Mouse (Mus musculus): ENCODE measurements around the gene F2r. TPM values are rescaled to one million over a fixed set of nuclear protein-coding genes. Genes with fewer than 3 reads are reported as not detected.

F2r gene
- polyA plus RNA-seq (2012; rRNA removed), result 25.6 and 30.7 TPM in 2 replicates

- Histone ChIP-seq H3K27ac (ENCODE audit: insufficient read depth, low read length) (peak within 1 kb of the TSS; percentile 64), H3K27me3 (ENCODE audit: control insufficient read depth, insufficient read depth, low read length) (0 out of 2 replicates have a peak, but pooled peaks cover 4% of the 10 kb centered on the region), H3K4me3 (ENCODE audit: extremely low read depth, insufficient read depth, insufficient read length) (peak within 1 kb of the TSS; percentile 63), H3K36me3 (ENCODE audit: control insufficient read depth, insufficient read depth, low read length) (no peaks in the 10 kb centered on the region), H3K4me1 (ENCODE audit: control insufficient read depth, insufficient read depth, insufficient read length) (no peaks in the 10 kb centered on the region; the same call in 1 of the 2 replicates)
- WGBS, result under 1% methylated on average over 39 of the region's 42 CpGs
- TF ChIP-seq CTCF (IDR thresholded peaks at IDR 0.05; ENCODE audit: extremely low read depth, insufficient read depth, insufficient read length, insufficient replicate concordance), result no peak
- peak; percentile 11; the same call in 1 of the 2 replicates for TF ChIP-seq POLR2A (IDR thresholded peaks at IDR 0.05; ENCODE audit: low read depth, low read length)
- DNase-seq (ENCODE audit: low read depth in 1 of 2, low spot score in 2 of 2), result peak; percentile 18 to 61
Measured at GRCm38 (mm10) chr13:95618309-95618712, at the start of gene F2r. TSS of gene F2r (minus strand) at chr13:95618487.

GRCm38 (mm10) chr13:95667260-95667659 lies 49.0 kb upstream of the F2r start:
- Histone ChIP-seq H3K4me3 (ENCODE audit: extremely low read depth, insufficient read depth, insufficient read length) (no peak overlapping the region), H3K27me3 (ENCODE audit: control insufficient read depth, insufficient read depth, low read length) (no peaks in the 10 kb centered on the region), H3K36me3 (ENCODE audit: control insufficient read depth, insufficient read depth, low read length) (0 out of 2 replicates have a peak, but pooled peaks cover 2% of the 10 kb centered on the region), H3K27ac (ENCODE audit: insufficient read depth, low read length) (no peak overlapping the region), H3K4me1 (ENCODE audit: control insufficient read depth, insufficient read depth, insufficient read length) (no peaks in the 10 kb centered on the region)
- DNase-seq (ENCODE audit: low read depth in 1 of 2, low spot score in 2 of 2), result no peak
- WGBS, result 81% methylated on average over 7 of the region's 7 CpGs
- no peak for TF ChIP-seq CTCF (IDR thresholded peaks at IDR 0.05; ENCODE audit: extremely low read depth, insufficient read depth, insufficient read length, insufficient replicate concordance)
- TF ChIP-seq POLR2A (IDR thresholded peaks at IDR 0.05; ENCODE audit: low read depth, low read length), result no peak

- 96% methylated on average over 13 of the region's 13 CpGs for WGBS
- Histone ChIP-seq H3K27ac (ENCODE audit: insufficient read depth, low read length) (no peak overlapping the region), H3K27me3 (ENCODE audit: control insufficient read depth, insufficient read depth, low read length) (no peaks in the 10 kb centered on the region), H3K36me3 (ENCODE audit: control insufficient read depth, insufficient read depth, low read length) (no peaks in the 10 kb centered on the region), H3K4me3 (ENCODE audit: extremely low read depth, insufficient read depth, insufficient read length) (no peak overlapping the region), H3K4me1 (ENCODE audit: control insufficient read depth, insufficient read depth, insufficient read length) (no peaks in the 10 kb centered on the region)
- DNase-seq (ENCODE audit: low read depth in 1 of 2, low spot score in 2 of 2), result no peak
- no peak for TF ChIP-seq POLR2A (IDR thresholded peaks at IDR 0.05; ENCODE audit: low read depth, low read length)
- TF ChIP-seq CTCF (IDR thresholded peaks at IDR 0.05; ENCODE audit: extremely low read depth, insufficient read depth, insufficient read length, insufficient replicate concordance), result no peak
Measured at GRCm38 (mm10) chr13:95665644-95666356, 47.5 kb upstream of the F2r start.

- DNase-seq (ENCODE audit: low read depth in 1 of 2, low spot score in 2 of 2), result no peak
- H3K27me3 ChIP-seq (ENCODE audit: control insufficient read depth, insufficient read depth, low read length), result no peaks in the 10 kb centered on the region
- H3K4me1 ChIP-seq (ENCODE audit: control insufficient read depth, insufficient read depth, insufficient read length), result no peaks in the 10 kb centered on the region
- no peak overlapping the region for H3K4me3 ChIP-seq (ENCODE audit: extremely low read depth, insufficient read depth, insufficient read length)
- H3K36me3 ChIP-seq (ENCODE audit: control insufficient read depth, insufficient read depth, low read length), result peaks cover 2% of the 10 kb centered on the region; the same call in 1 of the 2 replicates
- 97% methylated on average over 4 of the region's 4 CpGs for WGBS
- no peak for TF ChIP-seq POLR2A (IDR thresholded peaks at IDR 0.05; ENCODE audit: low read depth, low read length)
- no peak for TF ChIP-seq CTCF (IDR thresholded peaks at IDR 0.05; ENCODE audit: extremely low read depth, insufficient read depth, insufficient read length, insufficient replicate concordance)
- H3K27ac ChIP-seq (ENCODE audit: insufficient read depth, low read length), result no peak overlapping the region
Measured at GRCm38 (mm10) chr13:95663834-95664233, 45.5 kb upstream of the F2r start.

GRCm38 (mm10) chr13:95659432-95659831 lies 41.1 kb upstream of the F2r start:
- Histone ChIP-seq H3K4me1 (ENCODE audit: control insufficient read depth, insufficient read depth, insufficient read length) (no peaks in the 10 kb centered on the region), H3K4me3 (ENCODE audit: extremely low read depth, insufficient read depth, insufficient read length) (no peak overlapping the region), H3K27ac (ENCODE audit: insufficient read depth, low read length) (no peak overlapping the region), H3K27me3 (ENCODE audit: control insufficient read depth, insufficient read depth, low read length) (no peaks in the 10 kb centered on the region), H3K36me3 (ENCODE audit: control insufficient read depth, insufficient read depth, low read length) (peaks cover 2% of the 10 kb centered on the region)
- 86% methylated on average over 7 of the region's 7 CpGs for WGBS
- no peak for DNase-seq (ENCODE audit: low read depth in 1 of 2, low spot score in 2 of 2)
- no peak for TF ChIP-seq POLR2A (IDR thresholded peaks at IDR 0.05; ENCODE audit: low read depth, low read length)
- no peak for TF ChIP-seq CTCF (IDR thresholded peaks at IDR 0.05; ENCODE audit: extremely low read depth, insufficient read depth, insufficient read length, insufficient replicate concordance)

- DNase-seq (ENCODE audit: low read depth in 1 of 2, low spot score in 2 of 2), result no peak
- no peak overlapping the region for H3K27ac ChIP-seq (ENCODE audit: insufficient read depth, low read length)
- 77% methylated on average over 9 of the region's 9 CpGs for WGBS
Measured at GRCm38 (mm10) chr13:95657171-95657570, 38.9 kb upstream of the F2r start.

GRCm38 (mm10) chr13:95655284-95655683 lies 37.0 kb upstream of the F2r start:
- H3K4me3 ChIP-seq (ENCODE audit: extremely low read depth, insufficient read depth, insufficient read length), result no peak overlapping the region
- no peak overlapping the region for H3K27ac ChIP-seq (ENCODE audit: insufficient read depth, low read length)
- 76% methylated on average over 9 of the region's 9 CpGs for WGBS
- no peaks in the 10 kb centered on the region for H3K4me1 ChIP-seq (ENCODE audit: control insufficient read depth, insufficient read depth, insufficient read length)
- no peaks in the 10 kb centered on the region for H3K27me3 ChIP-seq (ENCODE audit: control insufficient read depth, insufficient read depth, low read length)
- peaks cover 2% of the 10 kb centered on the region for H3K36me3 ChIP-seq (ENCODE audit: control insufficient read depth, insufficient read depth, low read length)
- TF ChIP-seq POLR2A (IDR thresholded peaks at IDR 0.05; ENCODE audit: low read depth, low read length) (no peak), CTCF (IDR thresholded peaks at IDR 0.05; ENCODE audit: extremely low read depth, insufficient read depth, insufficient read length, insufficient replicate concordance) (no peak)
- DNase-seq (ENCODE audit: low read depth in 1 of 2, low spot score in 2 of 2), result no peak

More at GRCm38 (mm10) chr13:95657171-95657570, 38.9 kb upstream of the F2r start:
- Histone ChIP-seq H3K4me3 (ENCODE audit: extremely low read depth, insufficient read depth, insufficient read length) (no peak overlapping the region), H3K36me3 (ENCODE audit: control insufficient read depth, insufficient read depth, low read length) (peaks cover 2% of the 10 kb centered on the region), H3K4me1 (ENCODE audit: control insufficient read depth, insufficient read depth, insufficient read length) (no peaks in the 10 kb centered on the region), H3K27me3 (ENCODE audit: control insufficient read depth, insufficient read depth, low read length) (no peaks in the 10 kb centered on the region)
- TF ChIP-seq CTCF (IDR thresholded peaks at IDR 0.05; ENCODE audit: extremely low read depth, insufficient read depth, insufficient read length, insufficient replicate concordance), result no peak
- TF ChIP-seq POLR2A (IDR thresholded peaks at IDR 0.05; ENCODE audit: low read depth, low read length), result no peak

Data from spleen, adult 2 months (tissue).